Mouse (Mus musculus): ENCODE data around the gene Sorbs1. TPM values are rescaled to one million over a fixed set of nuclear protein-coding genes. Genes with fewer than 3 reads are reported as not detected.

Gene Sorbs1
- polyA plus RNA-seq, 1 experiment from 2014 or later: 74.4 TPM

DNA sequence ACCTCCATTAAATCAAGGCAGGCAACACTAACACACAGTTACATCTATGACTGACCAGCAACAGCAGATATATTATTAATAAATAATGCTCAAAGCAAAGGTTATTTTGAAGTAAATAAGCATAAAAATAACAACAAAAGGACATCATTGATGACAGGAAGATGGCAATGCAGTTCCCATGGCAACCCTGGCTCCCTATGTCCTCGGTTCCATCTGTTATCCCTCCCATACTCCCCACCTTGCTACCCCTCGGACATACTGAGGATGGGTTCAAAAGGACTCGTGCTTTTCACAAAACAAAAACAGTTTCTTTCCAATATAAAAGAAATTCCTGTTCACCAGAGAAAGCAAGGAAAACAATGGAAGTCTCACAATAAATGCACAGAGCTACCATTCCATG lies 48.2 kb downstream of the Sorbs1 start:
- 0 out of 2 replicates have a peak, but pooled peaks cover 2% of the 10 kb centered on the region for H3K9me3 ChIP-seq
- WGBS: 43% methylated on average over 3 of the region's 3 CpGs
- H3K4me1 ChIP-seq (replicated peaks): peaks cover 16% of the 10 kb centered on the region
- H3K4me3 ChIP-seq: no peak overlapping the region
- no peak for DNase-seq (ENCODE audit: low spot score)
- no peaks in the 10 kb centered on the region for H3K27me3 ChIP-seq (ENCODE audit: insufficient read depth, poor library complexity, severe bottlenecking)
- H3K27ac ChIP-seq: no peak overlapping the region
- no peaks in the 10 kb centered on the region for H3K36me3 ChIP-seq

DNA sequence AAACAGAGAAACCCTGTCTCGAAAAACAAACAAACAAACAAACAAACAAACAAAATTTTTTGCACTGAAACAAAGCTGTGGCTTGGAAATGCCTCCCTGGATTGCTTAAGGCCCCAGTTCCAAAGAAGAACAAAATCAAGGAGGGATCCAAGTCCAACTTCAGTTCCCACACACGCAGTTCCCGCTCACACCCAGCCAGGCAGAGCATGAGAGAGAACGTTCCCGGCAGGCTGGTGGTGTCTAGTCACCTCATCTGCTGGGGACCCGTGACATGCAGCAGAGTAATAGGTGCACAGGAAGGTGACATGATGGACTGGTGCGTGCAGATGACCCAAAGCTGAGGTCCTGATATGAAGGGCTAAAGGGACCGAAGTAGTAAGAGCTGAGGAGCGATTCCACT lies 49.2 kb downstream of the Sorbs1 start:
- Histone ChIP-seq H3K27ac (peak overlapping the region; percentile 12; the same call in 1 of the 2 replicates), H3K4me3 (no peak overlapping the region), H3K27me3 (ENCODE audit: insufficient read depth, poor library complexity, severe bottlenecking) (no peaks in the 10 kb centered on the region), H3K9me3 (0 out of 2 replicates have a peak, but pooled peaks cover 2% of the 10 kb centered on the region), H3K36me3 (no peaks in the 10 kb centered on the region), H3K4me1 (replicated peaks) (peaks cover 16% of the 10 kb centered on the region)
- WGBS: 94% methylated on average over 9 of the region's 9 CpGs
- DNase-seq (ENCODE audit: low spot score): no peak

DNA sequence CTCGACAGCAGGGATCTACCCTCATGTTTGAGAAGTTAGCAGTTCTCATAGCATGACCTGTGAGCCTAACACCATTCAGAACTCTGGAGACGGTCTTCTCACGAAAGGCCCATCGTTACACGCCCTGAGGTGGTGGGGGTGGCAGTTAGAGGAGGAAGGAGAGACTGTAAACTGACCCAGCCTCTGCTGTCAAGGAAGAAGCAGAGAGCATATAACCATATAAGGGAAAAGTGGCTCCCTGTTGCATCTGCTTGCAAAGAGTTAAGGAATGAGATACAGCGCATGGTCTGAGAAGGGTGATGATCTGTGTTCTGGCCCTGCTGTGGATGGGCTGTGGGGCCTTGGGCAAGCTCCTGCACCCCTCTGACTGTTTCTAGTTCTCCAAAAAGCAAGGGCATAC lies 50.7 kb downstream of the Sorbs1 start:
- no peak for DNase-seq (ENCODE audit: low spot score)

DNA sequence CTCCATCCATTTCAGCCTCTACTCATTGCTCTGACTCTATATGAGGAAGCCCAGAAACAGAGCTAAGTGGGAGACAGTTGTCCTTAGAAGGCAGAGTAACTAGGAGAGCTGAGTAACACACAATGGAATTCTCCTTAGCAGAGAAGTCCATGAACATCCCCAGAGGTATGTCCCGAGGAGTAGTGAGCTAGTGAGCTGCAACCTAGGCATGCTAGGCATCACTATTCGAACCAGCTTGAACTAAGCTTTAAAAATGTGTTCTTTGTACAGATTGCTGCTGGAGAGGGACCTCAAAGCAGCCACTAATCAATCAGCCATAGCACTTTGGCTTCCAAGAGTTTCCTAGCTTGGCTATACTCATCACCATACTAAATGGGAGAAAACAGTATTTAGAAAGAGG lies 51.1 kb downstream of the Sorbs1 start:
- DNase-seq (ENCODE audit: low spot score): no peak
- Histone ChIP-seq H3K4me3 (no peak overlapping the region), H3K9me3 (0 out of 2 replicates have a peak, but pooled peaks cover 2% of the 10 kb centered on the region), H3K27me3 (ENCODE audit: insufficient read depth, poor library complexity, severe bottlenecking) (no peaks in the 10 kb centered on the region), H3K36me3 (no peaks in the 10 kb centered on the region), H3K27ac (no peak overlapping the region), H3K4me1 (replicated peaks) (peaks cover 16% of the 10 kb centered on the region)
- WGBS: 76% methylated on average over 2 of the region's 2 CpGs

More for the DNA sequence above, 50.7 kb downstream of the Sorbs1 start:
- 68% methylated on average over 6 of the region's 6 CpGs for WGBS
- Histone ChIP-seq H3K9me3 (0 out of 2 replicates have a peak, but pooled peaks cover 2% of the 10 kb centered on the region), H3K36me3 (no peaks in the 10 kb centered on the region), H3K27me3 (ENCODE audit: insufficient read depth, poor library complexity, severe bottlenecking) (no peaks in the 10 kb centered on the region), H3K4me3 (no peak overlapping the region), H3K27ac (no peak overlapping the region), H3K4me1 (replicated peaks) (peaks cover 16% of the 10 kb centered on the region)

DNA sequence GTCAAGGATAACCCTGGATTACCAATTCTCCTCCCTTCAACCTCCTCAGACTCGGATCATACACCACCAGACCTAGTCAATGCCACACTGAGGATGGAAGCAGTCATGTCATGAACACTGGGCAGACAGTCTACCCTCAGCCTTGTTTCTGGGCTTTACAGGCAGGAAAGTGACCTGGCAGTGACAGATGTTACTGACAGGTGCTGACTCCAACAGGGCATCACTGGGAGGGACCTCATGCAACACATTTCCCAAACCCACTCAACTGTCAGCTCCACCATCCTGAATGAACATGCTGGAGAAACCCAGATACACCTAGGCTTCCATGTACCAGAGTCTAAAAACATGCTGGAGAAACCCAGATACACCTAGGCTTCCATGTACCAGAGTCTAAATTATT lies 51.9 kb downstream of the Sorbs1 start:
- peaks cover 16% of the 10 kb centered on the region for H3K4me1 ChIP-seq (replicated peaks)
- H3K27ac ChIP-seq: no peak overlapping the region
- WGBS: 70% methylated on average over 1 of the region's 1 CpGs
- no peak overlapping the region for H3K4me3 ChIP-seq
- no peaks in the 10 kb centered on the region for H3K27me3 ChIP-seq (ENCODE audit: insufficient read depth, poor library complexity, severe bottlenecking)
- no peaks in the 10 kb centered on the region for H3K9me3 ChIP-seq
- H3K36me3 ChIP-seq: no peaks in the 10 kb centered on the region
- DNase-seq (ENCODE audit: low spot score): no peak

DNA sequence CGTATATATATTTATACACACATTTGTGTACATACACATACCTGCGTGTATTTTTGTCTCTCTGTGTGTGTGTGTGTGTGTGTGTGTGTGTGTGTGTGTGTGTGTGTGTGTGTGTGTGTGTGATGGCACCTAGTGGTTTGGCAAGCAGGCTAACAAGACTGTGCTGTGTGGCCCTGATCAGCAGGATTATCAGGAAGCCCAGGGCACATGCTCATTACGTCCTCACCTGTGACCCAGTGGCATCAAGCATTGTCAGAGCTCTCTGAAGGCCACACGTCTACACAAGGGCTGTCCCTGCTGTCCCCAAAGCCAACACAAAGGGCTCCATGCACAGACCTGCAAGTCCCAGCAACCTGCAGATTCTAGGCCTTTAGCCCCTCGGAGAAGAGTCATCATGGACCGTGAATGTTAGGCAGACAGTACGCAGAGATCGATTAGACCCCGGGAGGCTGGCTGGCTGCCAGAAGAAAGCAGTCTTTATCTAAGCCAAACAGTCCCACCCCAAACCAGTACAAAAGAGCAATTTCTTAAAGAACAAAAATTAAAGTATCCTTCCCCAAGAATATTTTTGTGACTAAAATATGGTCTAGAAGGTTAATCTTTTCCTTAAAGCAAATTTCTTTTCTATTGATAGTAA lies 52.6 kb downstream of the Sorbs1 start:
- no peak overlapping the region for H3K27ac ChIP-seq
- no peak for DNase-seq (ENCODE audit: low spot score)
- WGBS: 79% methylated on average over 9 of the region's 9 CpGs
- H3K9me3 ChIP-seq: no peaks in the 10 kb centered on the region
- H3K36me3 ChIP-seq: no peaks in the 10 kb centered on the region
- no peaks in the 10 kb centered on the region for H3K27me3 ChIP-seq (ENCODE audit: insufficient read depth, poor library complexity, severe bottlenecking)
- H3K4me3 ChIP-seq: no peak overlapping the region
- H3K4me1 ChIP-seq (replicated peaks): peaks cover 16% of the 10 kb centered on the region

DNA sequence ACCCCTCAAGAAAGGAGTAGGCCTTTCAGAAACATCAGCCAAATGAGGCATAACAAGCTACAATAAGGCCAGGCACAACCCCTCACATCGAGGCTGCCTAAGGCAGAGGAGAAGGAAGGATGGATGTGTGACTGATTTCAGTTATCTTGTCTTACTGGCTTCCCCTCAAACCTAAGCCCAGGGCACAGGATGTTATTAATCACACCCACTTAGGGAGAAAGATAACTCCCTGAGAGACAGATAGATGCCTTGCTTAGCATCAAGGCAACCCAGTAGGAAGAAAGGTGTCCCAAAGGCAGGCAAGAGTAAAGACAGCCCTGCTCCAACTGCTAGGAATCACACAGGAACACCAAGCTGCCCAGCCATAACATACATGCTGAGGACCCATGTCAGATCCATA lies 54.2 kb downstream of the Sorbs1 start:
- Histone ChIP-seq H3K27me3 (ENCODE audit: insufficient read depth, poor library complexity, severe bottlenecking) (no peaks in the 10 kb centered on the region), H3K9me3 (no peaks in the 10 kb centered on the region), H3K27ac (no peak overlapping the region), H3K4me1 (replicated peaks) (peaks cover 9% of the 10 kb centered on the region; the same call in 1 of the 2 replicates), H3K36me3 (no peaks in the 10 kb centered on the region), H3K4me3 (no peak overlapping the region)
- DNase-seq (ENCODE audit: low spot score): no peak
- WGBS: 58% methylated on average over 1 of the region's 1 CpGs

DNA sequence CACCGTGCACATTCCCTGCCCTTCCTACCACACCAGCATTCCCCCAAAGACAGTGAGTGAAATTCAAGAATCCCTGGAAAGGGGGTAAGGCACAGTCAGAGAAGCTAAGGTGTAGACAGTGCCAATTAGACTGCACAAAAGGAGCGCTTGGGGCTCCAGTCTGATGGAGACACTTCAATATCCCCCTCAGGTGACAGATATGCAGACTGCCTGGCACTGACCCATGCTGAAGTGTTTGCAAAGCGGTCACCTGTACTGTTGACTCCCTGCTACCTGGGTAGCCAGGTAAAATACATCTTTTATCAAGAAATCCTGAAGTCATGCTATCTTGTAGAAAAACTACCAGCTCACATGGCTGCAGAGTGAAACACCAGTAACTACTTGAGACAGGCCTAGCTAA lies 54.8 kb downstream of the Sorbs1 start:
- 82% methylated on average over 3 of the region's 3 CpGs for WGBS
- Histone ChIP-seq H3K4me1 (replicated peaks) (peaks cover 9% of the 10 kb centered on the region; the same call in 1 of the 2 replicates), H3K4me3 (no peak overlapping the region), H3K27me3 (ENCODE audit: insufficient read depth, poor library complexity, severe bottlenecking) (no peaks in the 10 kb centered on the region), H3K27ac (no peak overlapping the region), H3K9me3 (no peaks in the 10 kb centered on the region), H3K36me3 (no peaks in the 10 kb centered on the region)
- DNase-seq (ENCODE audit: low spot score): no peak

DNA sequence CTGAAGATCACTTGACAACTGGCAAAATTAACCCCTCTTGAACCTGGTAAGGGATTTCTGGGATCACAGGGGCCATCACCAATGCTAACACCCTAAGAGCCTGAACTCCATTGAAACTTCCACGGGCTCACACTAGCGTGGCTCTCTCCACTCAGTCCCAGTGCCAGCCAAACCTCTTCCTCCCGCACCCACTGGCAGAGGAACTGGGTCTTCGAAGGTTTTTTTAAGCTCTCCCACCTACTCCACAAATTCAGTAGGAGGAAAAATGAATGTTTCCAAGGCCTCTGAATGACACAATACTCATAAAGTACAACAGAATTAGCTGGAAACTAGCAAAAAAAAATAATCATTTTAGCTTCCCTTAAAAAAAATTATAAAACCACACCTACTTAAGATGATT lies 58.3 kb downstream of the Sorbs1 start:
- 88% methylated on average over 4 of the region's 4 CpGs for WGBS

DNA sequence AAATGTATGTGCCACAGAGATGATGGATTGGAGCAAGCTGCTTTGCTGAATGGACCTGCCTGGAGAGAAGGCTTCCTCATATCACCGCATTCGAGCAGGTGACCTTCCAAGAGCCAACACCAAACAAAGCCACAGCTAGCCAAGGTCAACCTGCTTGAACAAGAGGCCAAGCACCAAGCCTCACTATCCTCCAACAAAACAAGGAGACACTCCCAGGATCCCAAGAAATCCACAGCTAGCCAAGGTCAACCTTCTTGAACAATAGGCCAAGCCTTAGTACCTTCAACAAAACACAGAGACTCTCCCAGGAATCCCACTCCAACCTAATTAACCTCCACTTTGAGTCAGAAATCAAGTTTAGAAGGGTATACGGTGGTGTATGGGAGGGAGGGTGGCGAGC lies 59.5 kb downstream of the Sorbs1 start:
- Histone ChIP-seq H3K9me3 (peaks cover 7% of the 10 kb centered on the region; the same call in 1 of the 2 replicates), H3K27me3 (ENCODE audit: insufficient read depth, poor library complexity, severe bottlenecking) (no peaks in the 10 kb centered on the region), H3K4me1 (replicated peaks) (no peaks in the 10 kb centered on the region), H3K36me3 (peaks cover 6% of the 10 kb centered on the region; the same call in 1 of the 2 replicates), H3K4me3 (no peak overlapping the region), H3K27ac (no peak overlapping the region)
- 93% methylated on average over 4 of the region's 4 CpGs for WGBS
- DNase-seq (ENCODE audit: low spot score): no peak

More for the DNA sequence above, 58.3 kb downstream of the Sorbs1 start:
- peaks cover 6% of the 10 kb centered on the region; the same call in 1 of the 2 replicates for H3K36me3 ChIP-seq
- peaks cover 7% of the 10 kb centered on the region; the same call in 1 of the 2 replicates for H3K9me3 ChIP-seq
- no peak overlapping the region for H3K4me3 ChIP-seq
- H3K27me3 ChIP-seq (ENCODE audit: insufficient read depth, poor library complexity, severe bottlenecking): no peaks in the 10 kb centered on the region
- H3K27ac ChIP-seq: no peak overlapping the region
- H3K4me1 ChIP-seq (replicated peaks): no peaks in the 10 kb centered on the region
- DNase-seq (ENCODE audit: low spot score): no peak

DNA sequence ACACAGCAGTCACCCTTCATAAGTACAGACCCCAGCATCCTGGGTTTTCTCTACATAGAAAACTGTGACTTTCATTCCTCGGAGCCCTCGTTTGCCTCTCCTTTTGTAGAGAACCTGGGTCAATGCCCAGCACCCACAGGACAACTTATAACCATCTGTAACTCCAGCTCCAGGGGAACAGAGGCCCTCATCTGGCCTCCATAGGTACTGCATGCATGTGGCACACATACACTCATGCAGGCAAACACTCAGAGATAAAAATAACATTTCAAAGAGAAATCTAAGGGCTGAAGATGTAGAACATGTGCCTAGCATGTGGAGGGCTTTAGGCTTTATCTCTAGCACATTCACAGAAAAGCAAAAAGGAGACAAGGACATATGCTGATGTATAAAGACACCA lies 61.4 kb downstream of the Sorbs1 start:
- WGBS: 97% methylated on average over 2 of the region's 2 CpGs
- DNase-seq (ENCODE audit: low spot score): no peak
- peaks cover 7% of the 10 kb centered on the region; the same call in 1 of the 2 replicates for H3K9me3 ChIP-seq
- no peaks in the 10 kb centered on the region for H3K27me3 ChIP-seq (ENCODE audit: insufficient read depth, poor library complexity, severe bottlenecking)
- H3K4me3 ChIP-seq: no peak overlapping the region
- H3K36me3 ChIP-seq: peaks cover 6% of the 10 kb centered on the region; the same call in 1 of the 2 replicates
- H3K4me1 ChIP-seq (replicated peaks): no peaks in the 10 kb centered on the region
- H3K27ac ChIP-seq: no peak overlapping the region

DNA sequence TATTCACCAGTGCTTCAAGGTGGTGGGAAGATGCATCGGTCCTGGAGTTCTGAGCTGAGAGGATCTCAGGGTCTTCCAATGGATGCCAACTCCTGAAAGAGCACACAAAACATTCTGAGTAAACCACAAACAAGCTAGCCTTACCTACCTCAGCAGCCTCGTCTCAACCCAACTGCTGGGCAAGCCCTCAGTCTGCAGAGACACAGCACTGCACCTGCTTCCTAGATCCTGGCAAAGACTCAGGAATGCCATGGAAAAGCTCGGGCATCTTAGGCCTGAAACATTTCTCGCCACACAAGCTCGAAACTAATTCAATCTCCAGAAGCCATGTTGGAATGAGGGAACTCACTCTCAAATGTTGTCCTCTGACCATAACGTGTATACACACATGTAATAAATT lies 62.3 kb downstream of the Sorbs1 start:
- Histone ChIP-seq H3K4me1 (replicated peaks) (no peaks in the 10 kb centered on the region), H3K9me3 (peaks cover 7% of the 10 kb centered on the region; the same call in 1 of the 2 replicates), H3K4me3 (no peak overlapping the region), H3K27me3 (ENCODE audit: insufficient read depth, poor library complexity, severe bottlenecking) (no peaks in the 10 kb centered on the region), H3K36me3 (peaks cover 6% of the 10 kb centered on the region; the same call in 1 of the 2 replicates), H3K27ac (no peak overlapping the region)
- no peak for DNase-seq (ENCODE audit: low spot score)
- 90% methylated on average over 6 of the region's 6 CpGs for WGBS

DNA sequence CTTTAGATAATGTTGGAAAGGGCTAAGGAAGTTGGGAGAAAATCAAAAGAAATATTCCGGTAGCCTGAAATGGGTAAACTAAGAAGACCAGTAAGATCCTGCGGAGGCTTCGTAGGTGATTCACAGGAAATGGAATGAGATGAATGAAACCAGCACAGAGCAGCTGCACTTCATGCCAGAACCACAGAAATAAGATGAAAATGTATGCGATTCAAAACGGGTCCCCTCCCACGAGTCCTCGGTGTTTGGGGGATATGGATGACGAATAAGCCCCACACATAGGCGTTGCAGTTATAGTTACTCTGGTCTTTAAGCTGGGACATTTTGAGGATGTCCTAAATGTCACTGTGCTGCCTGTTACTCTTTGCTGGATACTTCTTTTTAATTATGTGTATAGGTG lies 67.1 kb downstream of the Sorbs1 start:
- Histone ChIP-seq H3K36me3 (peaks cover 6% of the 10 kb centered on the region; the same call in 1 of the 2 replicates), H3K27me3 (ENCODE audit: insufficient read depth, poor library complexity, severe bottlenecking) (no peaks in the 10 kb centered on the region), H3K4me3 (no peak overlapping the region), H3K4me1 (replicated peaks) (no peaks in the 10 kb centered on the region), H3K9me3 (no peaks in the 10 kb centered on the region), H3K27ac (no peak overlapping the region)
- 95% methylated on average over 9 of the region's 9 CpGs for WGBS
- DNase-seq (ENCODE audit: low spot score): no peak
